Mouse (Mus musculus) liver, embryonic 15.5 days (tissue): ENCODE measurements around the gene Gart. TPM values are rescaled to one million over a fixed set of nuclear protein-coding genes. Genes with fewer than 3 reads are reported as not detected.
A peak's percentile ranks its signal among the peaks of the same experiment; 100 is the strongest.
"Not testable (repeated sequence)": the region's sequence is repeated elsewhere in the genome, so short reads cannot be mapped to it uniquely, and the experiment has no call there.

Experiments
- ATAC-seq: fragments of 200-750 bp; cut with Nextera tagmentation; 2 replicates; pipeline ENCODE4 v1.8.0; 2017; ENCODE audit warnings: moderate number of reproducible peaks, mild to moderate bottlenecking, moderate library complexity; ENCODE audit not compliant: insufficient read depth
- H3K27ac ChIP-seq: fragments of 300-500 bp; sonication (generic); replicated peaks from 2 replicates; pipeline ENCODE4 v1.5.1; 2015; ENCODE audit warnings: mild to moderate bottlenecking, inconsistent platforms
- H3K27me3 ChIP-seq: fragments of 300-500 bp; sonication (generic); 2 replicates; pipeline ENCODE4 v1.6.1; 2015; ENCODE audit warnings: mild to moderate bottlenecking, inconsistent platforms
- H3K36me3 ChIP-seq: fragments of 300-500 bp; sonication (generic); replicated peaks from 2 replicates; pipeline ENCODE4 v1.6.1; 2015; ENCODE audit warnings: moderate library complexity, mild to moderate bottlenecking, inconsistent platforms
- H3K4me1 ChIP-seq: fragments of 300-500 bp; sonication (generic); replicated peaks from 2 replicates; pipeline ENCODE4 v1.6.1; 2015; ENCODE audit warnings: inconsistent platforms
- H3K4me2 ChIP-seq: fragments of 300-500 bp; sonication (generic); 2 replicates; pipeline ENCODE4 v1.6.1; 2015; ENCODE audit warnings: moderate library complexity, mild to moderate bottlenecking, inconsistent platforms
- H3K4me3 ChIP-seq: fragments of 300-500 bp; sonication (generic); replicated peaks from 2 replicates; pipeline ENCODE4 v1.5.1; 2015; ENCODE audit warnings: mild to moderate bottlenecking, inconsistent platforms
- H3K9ac ChIP-seq: fragments of 300-500 bp; sonication (generic); 2 replicates; pipeline ENCODE4 v1.6.1; 2015; ENCODE audit warnings: moderate library complexity, mild to moderate bottlenecking, inconsistent platforms
- H3K9me3 ChIP-seq: fragments of 300-500 bp; sonication (generic); replicated peaks from 2 replicates; pipeline ENCODE4 v1.6.1; 2016; ENCODE audit warnings: inconsistent platforms
- WGBS: fragments of 180-500 bp; shearing (Covaris S2); methylation state at CpG from one replicate; pipeline ENCODE4 v1.1.7; 2015; ENCODE audit warnings: mixed read lengths; ENCODE audit not compliant: insufficient replicate concordance; 5-methylcytosine and 5-hydroxymethylcytosine counted together
- polyA plus RNA-seq: library from polyadenylated mRNA; unstranded; fragments of >200 nt; fragmentation: Nextera tagmentation; extraction: Ambion mirVana; gene quantifications from 2 replicates; pipeline ENCODE4 v1.2.1, GENCODE M21; 2015

The Gart gene
- polyA plus RNA-seq, 1 experiment from 2014 or later = 65.8 TPM

- H3K27me3 ChIP-seq = no peaks in the 10 kb centered on the region
- peak; percentile 89 for ATAC-seq
- under 1% methylated on average over 70 of the region's 70 CpGs for WGBS
Observed at GRCm38 (mm10) chr16:91647461-91648219, 888 bp upstream of the Gart start, which contains the start of gene Son. Son (plus strand) TSS chr16:91647506.

GRCm38 (mm10) chr16:91645995-91646602 is 653 bp downstream of the Gart start:
- Histone ChIP-seq H3K36me3 (peaks cover 28% of the 10 kb centered on the region), H3K27me3 (no peaks in the 10 kb centered on the region), H3K4me3 (peak overlapping the region; percentile 83), H3K27ac (peak overlapping the region; percentile 100), H3K9ac (peak overlapping the region; percentile 87), H3K4me1 (peaks cover 43% of the 10 kb centered on the region), H3K9me3 (no peaks in the 10 kb centered on the region), H3K4me2 (peak overlapping the region; percentile 100)
- ATAC-seq = no peak
- WGBS = under 1% methylated on average over 11 of the region's 11 CpGs

More at GRCm38 (mm10) chr16:91647461-91648219, 888 bp upstream of the Gart start, which contains the start of gene Son:
- Histone ChIP-seq H3K4me3 (peak within 1 kb of the TSS; percentile 83), H3K4me1 (peaks cover 51% of the 10 kb centered on the region), H3K9ac (peak within 1 kb of the TSS; percentile 88), H3K36me3 (peaks cover 27% of the 10 kb centered on the region), H3K9me3 (no peaks in the 10 kb centered on the region), H3K27ac (peak within 1 kb of the TSS; percentile 100), H3K4me2 (peak within 1 kb of the TSS; percentile 100)

GRCm38 (mm10) chr16:91645420-91645819 is 1.3 kb downstream of the Gart start:
- not testable (repeated sequence) for H3K27me3 ChIP-seq, ATAC-seq, H3K27ac ChIP-seq, H3K9me3 ChIP-seq, H3K9ac ChIP-seq
- WGBS = 0% methylated on average over 1 of the region's 2 CpGs
- H3K4me1 ChIP-seq = peaks cover 40% of the 10 kb centered on the region
- peak overlapping the region; percentile 100 for H3K4me2 ChIP-seq
- H3K36me3 ChIP-seq = peaks cover 32% of the 10 kb centered on the region
- peak overlapping the region; percentile 27; the same call in 1 of the 2 replicates for H3K4me3 ChIP-seq

GRCm38 (mm10) chr16:91644901-91645300 is 1.9 kb downstream of the Gart start:
- no peak for ATAC-seq
- Histone ChIP-seq H3K9me3 (no peaks in the 10 kb centered on the region), H3K4me1 (peaks cover 37% of the 10 kb centered on the region), H3K4me2 (peak overlapping the region; percentile 23; the same call in 1 of the 2 replicates), H3K36me3 (peaks cover 37% of the 10 kb centered on the region), H3K27ac (no peak overlapping the region), H3K27me3 (no peaks in the 10 kb centered on the region), H3K4me3 (no peak overlapping the region), H3K9ac (no peak overlapping the region)
- 42% methylated on average over 2 of the region's 2 CpGs for WGBS

DNA sequence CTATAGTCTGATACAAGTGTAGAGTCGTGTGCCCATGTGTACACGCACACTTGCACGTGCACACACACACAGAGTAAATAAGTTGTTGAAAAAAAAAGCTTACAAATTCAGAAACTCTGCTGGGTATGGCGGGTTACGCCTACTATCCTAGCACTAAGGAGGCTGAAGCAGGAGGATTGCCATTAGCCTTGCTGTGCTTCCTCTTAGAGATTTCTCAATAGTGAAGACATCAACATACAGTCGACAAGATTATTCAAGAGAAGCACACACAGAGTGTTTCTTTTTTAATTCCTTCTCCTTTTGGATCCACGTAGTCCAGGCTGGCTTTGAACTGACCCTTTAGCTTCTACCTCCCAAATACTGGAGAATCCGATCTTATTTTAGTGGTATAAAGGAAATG is 6.6 kb downstream of the Gart start:
- H3K4me2 ChIP-seq = no peak overlapping the region
- H3K27ac ChIP-seq = no peak overlapping the region
- ATAC-seq = no peak
- 82% methylated on average over 8 of the region's 8 CpGs for WGBS
- H3K9ac ChIP-seq = no peak overlapping the region
- H3K4me1 ChIP-seq = peaks cover 22% of the 10 kb centered on the region
- no peak overlapping the region for H3K4me3 ChIP-seq
- peaks cover 82% of the 10 kb centered on the region for H3K36me3 ChIP-seq
- no peaks in the 10 kb centered on the region for H3K9me3 ChIP-seq
- no peaks in the 10 kb centered on the region for H3K27me3 ChIP-seq

DNA sequence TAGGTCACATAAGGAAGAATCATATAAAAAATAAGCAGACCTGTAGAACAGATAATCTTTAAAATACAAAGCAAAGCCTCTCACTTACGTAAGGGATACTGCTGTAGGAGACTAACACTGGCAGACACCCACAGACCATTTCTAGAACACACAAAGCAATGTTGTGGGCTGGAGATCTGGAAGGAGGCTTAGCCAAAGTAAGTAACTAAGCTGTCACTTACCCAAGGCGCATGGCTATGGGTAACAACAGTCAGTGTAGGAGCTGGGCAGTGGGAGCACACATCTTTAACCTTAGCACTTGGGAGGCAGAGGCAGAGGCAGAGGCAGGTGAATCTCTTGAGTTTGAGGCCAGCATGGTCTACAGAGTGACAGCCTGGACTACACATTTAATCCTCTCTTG is 7.1 kb downstream of the Gart start:
- Histone ChIP-seq H3K36me3 (peaks cover 86% of the 10 kb centered on the region), H3K27ac (no peak overlapping the region), H3K9me3 (no peaks in the 10 kb centered on the region), H3K27me3 (no peaks in the 10 kb centered on the region), H3K4me1 (peaks cover 17% of the 10 kb centered on the region), H3K4me2 (no peak overlapping the region), H3K9ac (no peak overlapping the region), H3K4me3 (no peak overlapping the region)
- WGBS = 86% methylated on average over 2 of the region's 2 CpGs
- ATAC-seq = no peak

DNA sequence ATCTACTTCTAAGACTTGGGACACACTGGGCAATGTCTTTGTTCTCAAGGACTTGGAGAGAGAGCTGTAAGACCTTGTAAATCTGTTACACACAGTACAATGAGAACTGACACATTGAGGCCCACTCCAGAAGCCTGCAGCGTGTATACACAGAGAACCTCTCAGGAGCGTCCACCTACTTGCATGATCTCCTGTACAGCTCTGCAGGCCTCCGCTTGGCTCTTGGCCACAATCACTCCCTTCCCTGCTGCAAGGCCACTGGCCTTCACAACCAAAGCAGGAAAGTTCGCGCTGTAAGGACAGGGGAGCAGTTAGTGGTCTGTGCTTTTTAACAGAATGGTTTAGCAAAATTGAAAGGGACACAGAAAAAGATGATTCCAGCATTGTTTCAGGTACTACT is 7.6 kb downstream of the Gart start:
- no peak overlapping the region for H3K9ac ChIP-seq
- no peak for ATAC-seq
- H3K4me1 ChIP-seq = peaks cover 12% of the 10 kb centered on the region; the same call in 1 of the 2 replicates
- H3K27ac ChIP-seq = no peak overlapping the region
- no peaks in the 10 kb centered on the region for H3K27me3 ChIP-seq
- H3K9me3 ChIP-seq = no peaks in the 10 kb centered on the region
- H3K4me2 ChIP-seq = no peak overlapping the region
- WGBS = 82% methylated on average over 5 of the region's 5 CpGs
- no peak overlapping the region for H3K4me3 ChIP-seq
- peaks cover 90% of the 10 kb centered on the region for H3K36me3 ChIP-seq

DNA sequence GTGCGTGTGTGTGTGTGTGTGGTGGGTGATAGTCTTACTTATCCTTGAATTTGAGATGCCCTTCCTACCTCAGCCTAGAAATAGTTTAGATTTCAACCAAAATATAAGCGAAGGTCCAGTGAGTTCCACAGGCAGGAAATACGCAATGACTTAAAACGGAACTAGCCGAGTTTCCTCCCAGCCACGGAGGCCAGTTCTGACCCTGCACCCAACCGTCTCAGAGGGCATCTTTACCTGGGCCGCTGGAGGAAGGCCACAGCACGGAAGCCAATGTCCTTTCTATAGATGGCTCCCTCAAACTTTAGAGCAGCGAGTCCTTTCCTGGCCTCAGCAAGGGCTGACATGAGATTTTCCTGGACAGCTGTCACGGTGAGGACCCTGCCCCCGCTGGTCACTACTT is 13.1 kb downstream of the Gart start:
- Histone ChIP-seq H3K4me3 (no peak overlapping the region), H3K27ac (no peak overlapping the region), H3K9ac (no peak overlapping the region), H3K4me2 (no peak overlapping the region), H3K27me3 (no peaks in the 10 kb centered on the region), H3K36me3 (peaks cover 94% of the 10 kb centered on the region), H3K9me3 (no peaks in the 10 kb centered on the region), H3K4me1 (no peaks in the 10 kb centered on the region; the same call in 1 of the 2 replicates)
- ATAC-seq = no peak
- 79% methylated on average over 12 of the region's 12 CpGs for WGBS

- Histone ChIP-seq H3K9me3 (no peaks in the 10 kb centered on the region), H3K9ac (no peak overlapping the region), H3K36me3 (peaks cover 94% of the 10 kb centered on the region), H3K4me3 (no peak overlapping the region), H3K27ac (no peak overlapping the region), H3K4me1 (no peaks in the 10 kb centered on the region; the same call in 1 of the 2 replicates), H3K4me2 (no peak overlapping the region), H3K27me3 (no peaks in the 10 kb centered on the region)
- no peak for ATAC-seq
- 87% methylated on average over 7 of the region's 7 CpGs for WGBS
Observed at GRCm38 (mm10) chr16:91632940-91633339, 13.8 kb downstream of the Gart start.

GRCm38 (mm10) chr16:91632439-91632838 is 14.3 kb downstream of the Gart start:
- Histone ChIP-seq H3K27ac (no peak overlapping the region), H3K4me1 (no peaks in the 10 kb centered on the region; the same call in 1 of the 2 replicates), H3K9ac (no peak overlapping the region), H3K9me3 (no peaks in the 10 kb centered on the region), H3K4me2 (no peak overlapping the region), H3K27me3 (no peaks in the 10 kb centered on the region), H3K36me3 (peaks cover 94% of the 10 kb centered on the region), H3K4me3 (no peak overlapping the region)
- 80% methylated on average over 5 of the region's 5 CpGs for WGBS
- ATAC-seq = no peak

DNA sequence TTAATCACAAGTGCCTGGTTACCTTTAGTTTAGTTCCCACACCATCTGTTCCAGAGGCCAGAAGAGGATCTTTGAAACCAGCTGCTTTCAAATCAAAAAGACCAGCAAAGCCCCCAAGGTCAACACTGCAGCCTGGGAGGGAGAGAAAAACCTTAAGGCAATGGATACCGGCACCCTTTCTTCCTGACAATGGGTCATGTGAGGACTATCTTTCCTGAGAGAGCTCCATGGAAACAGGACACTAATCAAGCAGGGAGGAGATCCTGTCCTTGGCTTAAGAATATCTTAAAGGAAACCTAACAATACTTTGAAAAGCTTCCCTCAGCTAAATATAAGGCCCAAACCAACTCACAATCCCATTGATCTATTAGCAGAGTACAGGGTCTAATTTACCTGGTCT is 16.2 kb downstream of the Gart start:
- Histone ChIP-seq H3K4me3 (no peak overlapping the region), H3K4me2 (no peak overlapping the region), H3K9me3 (no peaks in the 10 kb centered on the region), H3K36me3 (peaks cover 94% of the 10 kb centered on the region), H3K27me3 (no peaks in the 10 kb centered on the region), H3K27ac (no peak overlapping the region), H3K9ac (no peak overlapping the region), H3K4me1 (no peaks in the 10 kb centered on the region; the same call in 1 of the 2 replicates)
- 79% methylated on average over 1 of the region's 1 CpGs for WGBS
- ATAC-seq = no peak
